Mouse (Mus musculus): ENCODE data around the gene Tap2.

Gene Tap2

DNA sequence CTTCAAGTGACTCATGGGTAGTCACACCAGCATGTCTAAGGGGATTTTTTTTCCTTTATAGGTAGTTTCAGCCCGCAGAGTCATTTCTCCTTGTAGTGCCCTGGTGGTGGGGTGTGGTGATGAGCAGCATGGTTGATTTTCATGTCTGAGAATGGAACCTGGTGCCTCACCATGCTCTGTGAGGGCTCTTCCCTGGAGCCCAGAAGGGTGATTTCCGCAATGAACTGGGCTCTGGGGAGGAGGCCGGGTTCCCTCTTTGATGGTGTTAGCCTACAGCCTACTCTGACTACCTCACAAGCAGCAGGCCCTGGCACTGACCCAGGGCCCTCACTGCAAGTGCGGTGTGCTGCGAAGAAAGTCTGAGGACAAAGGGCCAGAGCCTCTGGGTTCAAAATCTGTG lies at the start of gene Tap2:
Tap2 (plus strand) TSS at position 84 of the 400 bp plus-strand sequence.
- DNase-seq, result no peak

- DNase-seq, result no peak
Observed at GRCm38 (mm10) chr17:34155534-34155933, 47.8 kb upstream of the Tap2 start.

DNA sequence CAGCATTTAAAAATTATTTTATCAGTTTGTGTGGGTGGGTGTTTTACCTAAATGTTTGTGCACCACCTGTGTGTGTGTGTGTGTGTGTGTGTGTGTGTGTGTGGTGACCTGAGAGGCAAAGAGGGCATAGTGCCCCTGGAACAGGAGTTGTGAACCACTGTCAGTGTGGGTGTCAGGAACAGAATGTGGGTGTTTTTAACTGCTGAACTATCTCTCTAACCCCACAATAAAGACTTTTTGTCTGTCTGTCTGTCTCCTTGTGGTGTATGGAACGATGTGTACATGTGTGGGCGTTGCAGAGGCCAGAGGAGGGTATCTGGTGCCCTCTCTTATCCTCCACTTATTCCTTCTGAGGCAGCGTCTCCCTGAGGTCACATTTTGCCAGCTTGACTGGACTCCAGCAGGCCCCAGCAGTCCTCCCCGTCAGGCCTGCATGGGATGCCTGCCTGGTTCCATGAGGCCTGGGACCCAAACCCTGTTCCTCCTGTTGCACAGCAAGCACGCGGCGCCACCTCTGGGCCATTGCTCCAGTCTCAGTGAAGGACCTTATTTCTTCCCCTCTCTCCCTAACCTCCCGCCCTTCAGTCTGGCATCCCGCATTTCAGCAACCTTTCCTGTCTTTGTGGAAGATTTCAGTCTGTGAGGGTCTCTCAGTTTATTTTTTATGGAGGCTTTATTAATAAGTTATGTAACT lies 39.0 kb upstream of the Tap2 start:
- DNase-seq, result peak; percentile 71 to 72

DNA sequence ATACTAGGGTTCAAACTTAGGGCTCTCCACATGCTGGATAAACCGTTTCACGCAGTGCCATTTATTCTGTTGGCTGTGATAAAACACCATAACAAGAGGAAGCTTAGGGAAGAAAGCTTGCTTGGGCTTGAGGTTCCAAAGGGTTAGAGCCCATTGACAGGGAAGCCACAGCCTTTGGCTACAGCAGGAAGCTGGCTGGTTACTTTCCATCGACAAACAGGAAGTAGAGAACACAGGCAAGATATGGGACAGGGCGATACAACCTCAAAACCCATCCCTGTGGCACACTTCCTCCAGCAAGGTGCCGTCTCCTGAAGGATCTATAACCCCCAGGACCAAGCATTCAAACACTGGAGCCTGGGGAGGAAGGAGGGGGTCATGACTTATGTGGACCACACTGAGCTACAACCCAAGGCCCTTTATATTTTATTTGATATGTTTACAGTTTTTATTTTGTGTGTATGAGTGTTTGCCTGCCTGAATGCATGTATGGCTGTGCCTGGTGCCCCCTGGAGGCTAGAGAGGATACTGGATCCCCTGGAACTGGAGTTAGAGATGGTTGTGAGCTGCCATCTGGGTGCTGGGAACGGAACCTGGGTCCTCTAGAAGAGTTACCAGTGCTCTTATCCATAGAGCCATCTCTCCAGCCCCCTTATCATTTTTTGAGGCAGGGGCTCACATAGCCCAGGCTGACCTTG lies 38.1 kb upstream of the Tap2 start:
- DNase-seq, result peak in 1 of 2 experiments; percentile 40

DNA sequence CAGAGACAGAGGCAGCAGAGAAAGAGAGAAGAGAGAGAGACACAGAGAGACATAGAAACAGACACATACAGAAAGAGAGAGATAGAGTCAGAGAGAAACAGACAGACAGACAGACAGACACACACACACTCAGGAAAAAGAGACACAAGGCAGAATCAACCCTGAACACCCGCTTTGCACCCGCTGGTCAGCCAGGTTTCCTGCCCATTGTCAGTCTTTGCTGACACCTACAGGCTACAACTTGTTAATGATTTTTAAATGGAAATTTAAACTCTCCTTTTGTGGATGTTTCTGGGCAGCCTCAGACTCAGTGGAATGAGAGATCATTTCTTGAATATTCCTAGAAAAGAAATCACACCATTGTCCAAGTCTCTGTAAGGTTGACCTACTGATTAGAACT lies 34.0 kb upstream of the Tap2 start:
- peak in 1 of 2 experiments; percentile 45 for DNase-seq

- no peak for DNase-seq
Observed at GRCm38 (mm10) chr17:34170487-34170876, 32.8 kb upstream of the Tap2 start.

DNA sequence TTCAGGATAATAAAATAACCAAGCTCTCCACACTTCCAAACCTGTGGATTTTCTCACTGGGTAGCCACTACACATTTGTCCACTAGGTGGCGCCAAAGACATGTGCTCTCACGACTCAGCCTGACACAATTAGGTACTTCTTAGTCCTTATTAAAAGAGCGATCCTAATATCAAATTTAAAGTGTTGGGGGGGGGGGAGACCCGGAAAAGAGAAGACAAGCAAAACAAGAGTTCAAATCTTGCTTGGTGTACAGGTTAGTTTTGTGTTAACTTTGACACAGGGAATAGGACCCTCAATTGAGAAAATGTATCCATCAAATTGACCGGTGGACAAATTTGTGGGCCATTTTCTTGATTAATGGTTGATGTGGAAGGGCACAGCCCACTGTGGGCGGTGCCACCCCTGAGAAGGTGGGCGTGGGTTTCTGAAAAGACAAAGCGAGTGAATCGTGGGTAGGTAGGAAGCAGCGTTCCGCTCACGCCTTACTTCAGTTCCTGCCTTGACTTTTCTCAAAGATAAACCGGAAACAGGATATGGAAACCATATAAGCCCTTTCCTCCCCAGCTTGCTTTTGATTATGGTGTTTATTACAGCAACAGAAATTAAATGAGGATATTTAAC lies 32.3 kb upstream of the Tap2 start:
- DNase-seq, result peak; percentile 81 to 89

GRCm38 (mm10) chr17:34172528-34172927 lies 30.8 kb upstream of the Tap2 start:
- peak in 1 of 2 experiments; percentile 29 for DNase-seq

- no peak for DNase-seq
Observed at GRCm38 (mm10) chr17:34174075-34174474, 29.3 kb upstream of the Tap2 start.

- DNase-seq, result no peak
Observed at GRCm38 (mm10) chr17:34177179-34177578, 26.1 kb upstream of the Tap2 start.

- no peak for DNase-seq
Observed at GRCm38 (mm10) chr17:34179019-34179418, 24.3 kb upstream of the Tap2 start.

GRCm38 (mm10) chr17:34179913-34180859 lies 23.1 kb upstream of the Tap2 start:
- no peak for DNase-seq

DNA sequence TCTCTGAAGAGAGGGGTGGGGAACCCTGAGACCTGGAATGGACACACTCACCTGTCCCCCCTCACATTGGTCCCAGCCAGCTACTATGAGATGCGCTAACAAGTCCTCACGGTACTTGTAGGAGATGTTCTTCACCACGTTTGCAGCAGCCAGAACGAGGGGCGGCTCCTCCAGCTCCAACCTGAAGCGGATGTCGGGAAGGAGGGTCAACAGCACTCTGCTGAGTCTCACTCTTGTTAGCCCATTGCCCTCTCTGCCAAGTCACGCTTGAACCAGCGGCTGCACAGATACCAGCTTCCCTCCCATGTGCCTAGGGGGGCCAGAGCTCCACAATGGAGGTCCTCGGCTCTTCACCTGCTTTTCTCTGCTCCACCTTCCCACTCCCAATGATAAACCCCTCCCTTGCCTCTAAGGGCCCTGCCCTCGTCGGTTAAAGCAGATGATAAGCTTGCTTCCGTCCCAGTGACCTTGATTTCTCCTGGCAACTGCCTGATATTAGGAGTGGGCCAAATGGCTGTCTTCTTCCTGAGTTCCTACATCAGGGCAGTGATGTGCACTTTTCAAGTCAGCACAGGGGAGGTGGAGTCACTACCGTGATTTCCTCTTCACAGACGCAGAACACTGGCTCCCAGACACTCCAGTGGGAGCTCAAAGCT lies 19.6 kb upstream of the Tap2 start:
- DNase-seq, result no peak

GRCm38 (mm10) chr17:34185526-34185925 lies 17.8 kb upstream of the Tap2 start:
- no peak for DNase-seq

DNA sequence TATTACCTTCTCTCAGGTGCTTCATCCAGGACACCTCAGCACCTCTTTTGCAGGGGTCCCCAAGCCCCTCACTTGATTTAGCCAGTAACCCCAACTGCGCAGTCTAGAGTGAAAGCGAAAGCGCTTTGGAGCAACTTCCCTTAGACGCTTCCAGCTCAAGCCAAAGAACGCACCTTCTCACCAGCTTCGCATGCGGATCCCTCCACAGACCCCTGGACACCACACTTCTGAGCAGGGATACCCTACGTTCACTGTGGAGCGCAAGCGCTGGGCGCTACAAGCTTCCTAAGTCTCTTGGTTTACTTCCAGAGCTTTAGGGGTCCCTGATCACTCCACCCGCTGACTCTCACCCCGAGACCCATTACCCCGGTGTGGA lies 16.5 kb upstream of the Tap2 start:
- no peak for DNase-seq

GRCm38 (mm10) chr17:34187261-34187916 lies 15.9 kb upstream of the Tap2 start, which contains the start of the genes Tap1 and Psmb9:
TSS of gene Tap1 (plus strand) at chr17:34187553.
TSS of gene Psmb9 (minus strand) at chr17:34187764.
- peak; percentile 99 to 100 for DNase-seq

GRCm38 (mm10) chr17:34188010-34188409 lies 15.3 kb upstream of the Tap2 start:
- peak in 1 of 2 experiments; percentile 60 for DNase-seq

- no peak for DNase-seq
Observed at GRCm38 (mm10) chr17:34188986-34189385, 14.3 kb upstream of the Tap2 start.

DNA sequence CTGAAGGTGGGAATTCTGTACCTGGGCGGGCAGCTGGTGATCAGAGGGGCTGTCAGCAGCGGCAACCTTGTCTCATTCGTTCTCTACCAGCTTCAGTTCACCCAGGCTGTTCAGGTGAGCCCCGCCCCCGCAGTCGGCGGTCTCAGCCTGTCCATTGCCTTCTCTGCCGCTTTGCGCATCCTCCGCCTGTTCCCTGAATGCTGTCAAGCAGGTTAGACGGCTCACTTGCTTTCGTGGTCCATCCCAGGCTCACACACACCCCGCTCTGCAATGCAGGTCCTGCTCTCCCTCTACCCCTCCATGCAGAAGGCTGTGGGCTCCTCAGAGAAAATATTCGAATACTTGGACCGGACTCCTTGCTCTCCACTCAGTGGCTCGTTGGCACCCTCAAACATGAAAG lies 10.5 kb upstream of the Tap2 start:
- no peak for DNase-seq

DNA sequence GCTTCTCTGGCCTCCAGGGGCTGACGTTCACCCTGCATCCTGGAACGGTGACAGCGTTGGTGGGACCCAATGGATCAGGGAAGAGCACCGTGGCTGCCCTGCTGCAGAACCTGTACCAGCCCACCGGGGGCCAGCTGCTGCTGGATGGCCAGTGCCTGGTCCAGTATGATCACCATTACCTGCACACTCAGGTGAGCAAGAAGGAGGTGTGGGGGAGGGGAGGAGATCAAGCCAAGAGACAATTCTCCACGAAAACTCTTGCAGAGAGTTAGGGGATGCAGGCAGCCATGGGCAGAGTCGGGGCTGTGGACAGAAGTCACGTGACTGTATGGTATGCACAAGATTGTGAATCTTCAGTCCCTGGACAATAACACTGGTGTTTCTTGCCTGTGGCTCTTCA lies 9.9 kb upstream of the Tap2 start:
- DNase-seq, result no peak

- no peak for DNase-seq
Observed at GRCm38 (mm10) chr17:34194723-34195122, 8.6 kb upstream of the Tap2 start.

DNA sequence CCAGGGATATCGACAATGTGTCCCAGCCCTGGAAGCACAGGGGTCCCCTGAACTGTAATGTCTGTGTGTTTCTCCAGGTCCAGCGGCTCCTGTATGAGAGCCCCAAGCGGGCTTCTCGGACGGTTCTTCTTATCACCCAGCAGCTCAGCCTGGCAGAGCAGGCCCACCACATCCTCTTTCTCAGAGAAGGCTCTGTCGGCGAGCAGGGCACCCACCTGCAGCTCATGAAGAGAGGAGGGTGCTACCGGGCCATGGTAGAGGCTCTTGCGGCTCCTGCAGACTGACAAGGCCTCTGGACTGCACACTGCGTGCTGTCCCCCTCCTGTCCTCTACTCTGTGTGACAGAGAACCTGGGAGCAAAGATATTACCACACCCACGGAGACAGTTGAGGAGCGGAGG lies 6.8 kb upstream of the Tap2 start:
- DNase-seq, result peak; percentile 86 to 92
